Mouse (Mus musculus) limb, embryonic 11.5 days (tissue): ENCODE measurements around the gene Rassf6. TPM values are rescaled to one million over a fixed set of nuclear protein-coding genes. Genes with fewer than 3 reads are reported as not detected.

Source experiments
- ATAC-seq: fragments of 200-750 bp; cut with Nextera tagmentation; 2 replicates; pipeline ENCODE4 v1.8.0; 2017; ENCODE audit warnings: low read depth; ENCODE audit not compliant: insufficient number of reproducible peaks, low FRiP score, low TSS enrichment
- DNase-seq: peaks from one replicate; pipeline ENCODE4 v3.0.0-alpha.2; 2015; ENCODE audit warnings: low spot score
- H3K27ac ChIP-seq: fragments of 300-500 bp; sonication (generic); replicated peaks from 2 replicates; pipeline ENCODE4 v1.5.1; 2014; ENCODE audit warnings: low read depth, mild to moderate bottlenecking, low read length
- H3K27me3 ChIP-seq: fragments of 300-500 bp; sonication (generic); 2 replicates; pipeline ENCODE4 v1.6.1; 2014; ENCODE audit warnings: mild to moderate bottlenecking, low read length, mixed read lengths; ENCODE audit not compliant: control insufficient read depth, insufficient read depth
- H3K36me3 ChIP-seq: fragments of 300-500 bp; sonication (generic); 2 replicates; pipeline ENCODE4 v1.6.1; 2014; ENCODE audit warnings: mild to moderate bottlenecking, low read length, moderate library complexity, mixed read lengths; ENCODE audit not compliant: control insufficient read depth, insufficient read depth
- H3K4me1 ChIP-seq: fragments of 300-500 bp; sonication (generic); 2 replicates; pipeline ENCODE4 v1.6.1; 2014; ENCODE audit warnings: low read length, mixed read lengths; ENCODE audit not compliant: control insufficient read depth, insufficient read depth
- H3K4me2 ChIP-seq: fragments of 300-500 bp; sonication (generic); 2 replicates; pipeline ENCODE4 v1.6.1; 2014; ENCODE audit warnings: low read depth, mild to moderate bottlenecking, moderate library complexity; ENCODE audit not compliant: severe bottlenecking
- H3K4me3 ChIP-seq: fragments of 300-500 bp; sonication (generic); 2 replicates; pipeline ENCODE4 v1.5.1; 2014; ENCODE audit warnings: low read depth, low read length
- H3K9ac ChIP-seq: fragments of 300-500 bp; sonication (generic); 2 replicates; pipeline ENCODE4 v1.6.1; 2014; ENCODE audit warnings: mild to moderate bottlenecking, low read length
- H3K9me3 ChIP-seq: fragments of 300-500 bp; sonication (generic); 2 replicates; pipeline ENCODE4 v1.6.1; 2016; ENCODE audit warnings: low read length; ENCODE audit not compliant: control insufficient read depth
- WGBS: fragments of 180-500 bp; shearing (Covaris S2); extraction: QIAGEN DNeasy Blood & Tissue Kit; methylation state at CpG from one replicate; pipeline ENCODE4 v1.1.7; 2014; 5-methylcytosine and 5-hydroxymethylcytosine counted together
- polyA plus RNA-seq: library from polyadenylated mRNA; unstranded; fragments of >200 nt; fragmentation: Nextera tagmentation; extraction: Ambion mirVana; gene quantifications from 2 replicates; pipeline ENCODE4 v1.2.1, GENCODE M21; 2014

Rassf6 gene
- polyA plus RNA-seq, 1 experiment from 2014 or later = 0.73 TPM

DNA sequence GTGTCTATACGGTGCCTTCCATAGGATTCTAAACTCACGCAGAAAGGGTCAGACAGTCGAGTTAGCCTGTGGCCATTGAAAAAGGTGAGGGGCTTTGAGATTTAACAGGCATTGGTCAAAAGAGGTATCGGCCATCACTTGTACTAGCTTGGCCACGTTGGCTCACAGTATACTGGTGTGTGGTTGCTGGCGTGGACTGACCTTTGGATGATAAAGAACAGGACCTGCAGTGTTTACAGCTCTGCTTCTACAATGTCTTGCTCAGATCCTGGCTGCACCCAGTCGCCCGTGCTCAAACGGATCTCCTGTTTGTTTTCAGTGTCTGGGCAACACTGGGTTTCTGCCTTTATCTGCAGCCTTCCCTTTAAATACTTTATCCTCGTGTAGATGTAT is 757 bp upstream of the Rassf6 start:
- no peak overlapping the region for H3K27ac ChIP-seq
- no peak overlapping the region for H3K4me2 ChIP-seq
- H3K4me1 ChIP-seq = peaks cover 3% of the 10 kb centered on the region; the same call in 1 of the 2 replicates
- ATAC-seq = no peak
- H3K9me3 ChIP-seq = no peaks in the 10 kb centered on the region
- H3K36me3 ChIP-seq = no peaks in the 10 kb centered on the region
- no peaks in the 10 kb centered on the region for H3K27me3 ChIP-seq
- DNase-seq = no peak
- no peak overlapping the region for H3K9ac ChIP-seq
- H3K4me3 ChIP-seq = no peak overlapping the region
- 65% methylated on average over 10 of the region's 10 CpGs for WGBS

DNA sequence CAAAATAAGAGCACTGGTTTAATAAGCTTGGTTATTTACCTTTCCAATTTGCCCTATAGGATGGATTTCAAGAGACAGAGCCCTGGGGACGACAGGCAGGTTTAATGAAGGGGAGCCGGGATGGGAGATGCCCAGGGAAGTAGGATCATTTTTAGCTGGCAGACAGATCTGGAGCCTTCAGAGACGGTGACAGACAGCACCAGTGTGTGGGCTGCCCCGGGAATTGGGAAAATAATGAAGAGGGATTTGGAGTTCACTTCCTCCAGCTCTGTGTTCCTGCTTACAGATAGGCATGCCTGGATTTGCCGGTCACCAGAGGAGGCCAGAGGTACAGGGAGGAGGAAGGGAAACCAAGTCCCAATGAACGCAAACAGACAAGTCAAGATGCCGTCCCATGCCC is 5.6 kb downstream of the Rassf6 start:
- H3K4me3 ChIP-seq = no peak overlapping the region
- WGBS = 81% methylated on average over 7 of the region's 7 CpGs
- no peak overlapping the region for H3K4me2 ChIP-seq
- no peaks in the 10 kb centered on the region for H3K36me3 ChIP-seq
- ATAC-seq (no peak), DNase-seq (no peak)
- H3K4me1 ChIP-seq = no peaks in the 10 kb centered on the region
- no peak overlapping the region for H3K9ac ChIP-seq
- H3K27me3 ChIP-seq = no peaks in the 10 kb centered on the region
- no peak overlapping the region for H3K27ac ChIP-seq
- H3K9me3 ChIP-seq = no peaks in the 10 kb centered on the region

DNA sequence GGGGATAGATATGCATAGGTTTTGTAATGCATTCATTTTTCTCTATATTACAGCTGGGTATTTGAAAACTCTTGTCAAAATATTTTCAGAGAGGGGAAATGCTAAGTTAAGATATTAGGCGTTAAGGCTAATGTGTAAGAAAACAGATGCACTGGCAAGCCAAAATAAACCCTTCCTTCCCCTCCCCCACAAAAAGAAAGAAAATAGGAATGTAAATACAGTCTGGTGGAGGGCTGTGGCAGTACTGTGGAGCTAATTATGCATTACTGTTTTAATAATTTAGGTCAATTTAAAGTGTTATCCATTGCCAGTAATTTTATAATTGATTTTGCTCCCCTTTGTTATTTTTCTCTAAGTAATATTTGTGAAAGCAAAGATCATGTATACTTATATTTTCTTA is 11.9 kb downstream of the Rassf6 start:
- Histone ChIP-seq H3K4me2 (no peak overlapping the region), H3K9me3 (no peaks in the 10 kb centered on the region), H3K27me3 (no peaks in the 10 kb centered on the region), H3K36me3 (no peaks in the 10 kb centered on the region), H3K4me1 (no peaks in the 10 kb centered on the region), H3K4me3 (no peak overlapping the region), H3K27ac (no peak overlapping the region), H3K9ac (no peak overlapping the region)
- WGBS = 79% methylated on average over 1 of the region's 1 CpGs
- ATAC-seq (no peak), DNase-seq (no peak)

DNA sequence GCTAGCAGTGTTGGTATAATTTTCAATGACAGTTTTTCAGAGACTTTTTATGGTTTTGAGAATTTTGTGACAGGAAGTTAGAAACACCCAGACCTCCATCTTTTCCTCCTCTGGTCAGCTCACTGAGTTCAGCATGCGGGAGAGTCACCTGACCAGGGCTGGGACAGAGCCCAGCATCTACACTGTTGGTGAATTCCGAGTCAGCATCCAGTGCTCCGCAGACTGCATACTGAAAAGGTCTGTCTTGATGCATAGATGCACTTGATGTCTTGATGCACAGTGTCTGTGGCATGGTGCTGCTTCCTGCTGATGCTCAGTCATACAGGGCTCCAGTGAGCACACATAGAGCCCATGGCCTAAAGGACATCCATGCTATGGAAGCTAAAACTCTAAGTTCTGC is 12.4 kb downstream of the Rassf6 start:
- H3K27ac ChIP-seq = no peak overlapping the region
- 85% methylated on average over 3 of the region's 3 CpGs for WGBS
- H3K27me3 ChIP-seq = no peaks in the 10 kb centered on the region
- H3K4me3 ChIP-seq = no peak overlapping the region
- H3K4me2 ChIP-seq = no peak overlapping the region
- no peak overlapping the region for H3K9ac ChIP-seq
- no peaks in the 10 kb centered on the region for H3K36me3 ChIP-seq
- no peaks in the 10 kb centered on the region for H3K4me1 ChIP-seq
- H3K9me3 ChIP-seq = no peaks in the 10 kb centered on the region
- DNase-seq = no peak
- ATAC-seq = no peak

DNA sequence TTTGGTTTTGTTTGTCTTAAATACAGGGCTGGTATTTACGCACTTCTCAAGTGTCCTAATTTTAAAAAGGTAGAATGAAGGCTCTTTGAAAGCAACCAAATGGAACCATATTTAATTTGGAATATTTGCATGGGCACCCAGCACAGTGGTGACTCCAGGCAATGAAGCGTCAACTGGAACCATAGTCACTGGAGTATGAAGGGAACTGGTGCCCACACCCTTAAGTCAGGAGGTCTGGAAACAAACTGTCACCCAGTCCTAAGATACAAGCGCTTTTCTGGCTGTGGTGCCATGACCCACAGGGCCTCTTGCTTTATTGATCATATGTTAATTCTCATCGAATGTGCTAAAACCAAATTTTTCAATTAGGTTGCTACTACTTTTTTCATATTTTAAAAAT is 13.0 kb downstream of the Rassf6 start:
- Histone ChIP-seq H3K9ac (no peak overlapping the region), H3K36me3 (no peaks in the 10 kb centered on the region), H3K4me1 (no peaks in the 10 kb centered on the region), H3K4me2 (no peak overlapping the region), H3K4me3 (no peak overlapping the region), H3K27ac (no peak overlapping the region), H3K9me3 (no peaks in the 10 kb centered on the region), H3K27me3 (no peaks in the 10 kb centered on the region)
- DNase-seq (no peak), ATAC-seq (no peak)
- WGBS = 91% methylated on average over 4 of the region's 4 CpGs

DNA sequence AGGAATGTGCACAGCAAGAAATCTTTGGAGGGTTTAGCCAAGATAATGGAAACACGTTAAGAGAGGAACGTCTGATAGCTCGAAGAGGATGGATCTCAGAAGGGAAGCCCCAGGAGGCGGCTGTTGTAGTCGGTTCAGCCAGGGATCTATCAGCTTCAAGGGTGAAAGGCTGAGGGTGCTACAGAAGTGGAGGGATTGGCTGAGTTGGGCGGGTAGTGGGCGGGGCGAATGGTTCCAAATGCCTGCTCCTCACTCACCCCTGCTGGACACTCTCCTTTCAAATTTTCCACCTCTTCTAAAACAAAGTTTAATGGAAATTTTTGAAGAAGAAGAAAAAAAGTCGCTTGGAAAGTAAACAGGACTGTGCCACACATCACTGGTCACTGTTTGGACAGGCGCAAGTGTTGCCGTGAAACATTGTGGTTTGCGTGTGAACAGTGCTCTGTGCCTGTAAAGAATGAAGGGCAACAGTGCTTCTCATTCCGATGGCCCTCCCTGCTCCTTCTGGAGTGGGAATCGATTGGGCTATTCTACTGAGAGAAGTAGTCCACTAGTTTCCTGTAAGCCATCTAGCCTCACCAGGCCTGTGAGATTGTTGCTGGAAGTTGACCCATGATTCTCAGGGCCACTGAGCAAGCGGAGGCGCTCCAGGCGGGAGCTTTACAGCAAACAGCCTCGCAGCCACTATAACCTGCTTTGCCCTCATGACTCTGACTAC is 15.6 kb downstream of the Rassf6 start:
- 81% methylated on average over 18 of the region's 18 CpGs for WGBS

DNA sequence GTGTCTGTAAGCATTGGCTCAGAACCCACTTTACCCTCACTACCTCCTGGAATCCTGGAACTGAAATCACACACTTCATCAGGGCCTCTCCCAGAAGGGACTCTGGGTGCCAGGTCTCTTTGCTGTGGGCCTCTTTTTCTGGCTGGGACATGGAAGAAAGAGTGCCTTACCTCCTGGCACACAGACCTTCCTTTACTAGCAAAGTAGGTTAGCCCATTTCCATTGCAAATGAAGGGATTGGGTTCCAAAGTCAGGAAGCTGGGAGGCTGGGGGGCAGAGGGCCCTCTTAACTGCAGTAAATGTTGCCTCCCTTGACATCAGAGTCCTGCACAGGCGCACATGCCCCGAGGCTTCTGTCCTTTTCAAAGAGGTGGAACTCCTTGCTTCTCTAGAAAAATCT is 17.2 kb downstream of the Rassf6 start:
- Histone ChIP-seq H3K4me1 (no peaks in the 10 kb centered on the region), H3K27ac (no peak overlapping the region), H3K27me3 (no peaks in the 10 kb centered on the region), H3K9ac (no peak overlapping the region), H3K36me3 (no peaks in the 10 kb centered on the region), H3K9me3 (no peaks in the 10 kb centered on the region), H3K4me3 (no peak overlapping the region), H3K4me2 (no peak overlapping the region)
- WGBS = 70% methylated on average over 2 of the region's 2 CpGs
- DNase-seq = no peak
- no peak for ATAC-seq

More for the DNA sequence above, 15.6 kb downstream of the Rassf6 start:
- Histone ChIP-seq H3K27ac (no peak overlapping the region), H3K9ac (no peak overlapping the region), H3K4me1 (no peaks in the 10 kb centered on the region), H3K4me3 (no peak overlapping the region), H3K4me2 (no peak overlapping the region), H3K9me3 (no peaks in the 10 kb centered on the region), H3K27me3 (no peaks in the 10 kb centered on the region), H3K36me3 (no peaks in the 10 kb centered on the region)
- DNase-seq = no peak
- no peak for ATAC-seq

DNA sequence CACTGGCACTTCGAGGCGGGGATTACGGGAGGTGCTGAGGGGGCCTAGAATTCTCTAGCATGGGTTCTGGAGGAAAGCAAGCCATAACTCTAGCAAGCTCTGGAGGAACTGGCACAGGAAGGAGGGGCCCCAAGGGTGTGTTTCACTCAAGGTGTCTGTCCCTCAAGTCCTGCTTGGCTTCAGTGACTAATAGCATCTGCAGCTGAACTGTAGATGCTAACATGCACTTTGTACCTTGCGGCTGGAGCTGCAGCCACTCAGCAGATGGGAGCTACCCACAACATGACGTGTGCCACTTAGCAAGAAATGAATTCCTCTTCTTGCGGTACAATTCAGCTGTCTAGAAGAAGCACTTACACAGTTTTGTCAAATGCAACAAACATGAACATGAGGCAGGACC is 18.7 kb downstream of the Rassf6 start:
- ATAC-seq (no peak), DNase-seq (no peak)
- no peaks in the 10 kb centered on the region for H3K4me1 ChIP-seq
- no peak overlapping the region for H3K4me2 ChIP-seq
- no peak overlapping the region for H3K27ac ChIP-seq
- H3K9ac ChIP-seq = no peak overlapping the region
- no peaks in the 10 kb centered on the region for H3K36me3 ChIP-seq
- H3K9me3 ChIP-seq = no peaks in the 10 kb centered on the region
- WGBS = 90% methylated on average over 6 of the region's 6 CpGs
- H3K27me3 ChIP-seq = no peaks in the 10 kb centered on the region
- H3K4me3 ChIP-seq = no peak overlapping the region

DNA sequence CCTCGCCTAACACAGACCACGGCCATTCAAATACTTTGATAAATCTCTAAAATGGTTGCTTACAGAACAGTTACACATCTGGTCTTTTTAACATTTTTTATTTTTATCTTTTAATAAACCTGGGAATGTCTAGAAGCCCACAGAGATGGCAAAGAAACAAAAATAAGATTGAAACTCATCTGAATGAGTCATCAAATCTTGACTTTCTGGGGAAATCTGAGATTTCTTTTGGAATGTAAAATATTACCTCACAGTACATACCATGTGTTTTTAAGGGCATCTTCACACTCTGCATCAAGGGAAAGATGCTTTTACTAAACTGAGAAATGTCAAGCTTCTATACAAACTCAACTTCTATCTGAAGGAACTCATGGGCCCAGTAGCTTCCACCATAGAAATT is 19.1 kb downstream of the Rassf6 start:
- H3K27ac ChIP-seq = no peak overlapping the region
- no peaks in the 10 kb centered on the region for H3K4me1 ChIP-seq
- H3K4me2 ChIP-seq = no peak overlapping the region
- ATAC-seq (no peak), DNase-seq (no peak)
- H3K36me3 ChIP-seq = no peaks in the 10 kb centered on the region
- H3K9me3 ChIP-seq = no peaks in the 10 kb centered on the region
- H3K4me3 ChIP-seq = no peak overlapping the region
- no peaks in the 10 kb centered on the region for H3K27me3 ChIP-seq
- WGBS = 93% methylated on average over 2 of the region's 2 CpGs
- no peak overlapping the region for H3K9ac ChIP-seq
